Mouse (Mus musculus) brain, embryonic 14.5 days (tissue): ENCODE results near the gene Tbxa2r.

Experiments used
- CTCF ChIP-seq: fragments of 200-500 bp; IDR thresholded peaks from 2 replicates; pipeline ENCODE4 v1.5.1; 2012; ENCODE audit warnings: inconsistent platforms, mild to moderate bottlenecking, moderate library complexity, borderline replicate concordance; ENCODE audit not compliant: insufficient read depth, insufficient read length; ENCODE audit errors: extremely low read depth
- POLR2A ChIP-seq: fragments of 200-500 bp; IDR thresholded peaks from 2 replicates; pipeline ENCODE4 v1.6.1; 2012; ENCODE audit warnings: mild to moderate bottlenecking, inconsistent platforms, borderline replicate concordance; ENCODE audit not compliant: poor library complexity, insufficient read depth, insufficient read length, severe bottlenecking; ENCODE audit errors: extremely low read depth

- TF ChIP-seq CTCF = no peak
- no peak for TF ChIP-seq POLR2A
Measured at GRCm38 (mm10) chr10:81325781-81326180, 2.8 kb upstream of the Tbxa2r start.
